Mouse (Mus musculus) olfactory bulb, adult 2 months (tissue): ENCODE data around the gene Gmfg. TPM values are rescaled to one million over a fixed set of nuclear protein-coding genes. Genes with fewer than 3 reads are reported as not detected.

ENCODE experiments used
- H3K27ac ChIP-seq: fragments of 200-500 bp; 2 replicates; pipeline ENCODE4 v1.5.1; 2012; ENCODE audit warnings: low read depth, low read length; ENCODE audit not compliant: insufficient read depth
- H3K4me1 ChIP-seq: fragments of 200-500 bp; 2 replicates; pipeline ENCODE4 v1.6.1; 2012; ENCODE audit warnings: low read length; ENCODE audit not compliant: control insufficient read depth, insufficient read depth
- H3K4me3 ChIP-seq: fragments of 200-500 bp; 2 replicates; pipeline ENCODE4 v1.5.1; 2012; ENCODE audit warnings: mild to moderate bottlenecking, low read depth, low read length, moderate library complexity; ENCODE audit not compliant: insufficient read depth
- CTCF ChIP-seq: fragments of 200-500 bp; IDR thresholded peaks from 2 replicates; pipeline ENCODE4 v1.5.1; 2012; ENCODE audit warnings: low read depth, mild to moderate bottlenecking, low read length, moderate library complexity; ENCODE audit not compliant: insufficient read depth
- POLR2A ChIP-seq: fragments of 200-500 bp; IDR thresholded peaks from 2 replicates; pipeline ENCODE4 v1.6.1; 2012; ENCODE audit warnings: mild to moderate bottlenecking, low read depth, low read length, moderate library complexity; ENCODE audit not compliant: insufficient read depth
- WGBS: fragments of 180-500 bp; shearing (Covaris S2); methylation state at CpG from one replicate; pipeline ENCODE4 v1.1.7; 2018; 5-methylcytosine and 5-hydroxymethylcytosine counted together
- polyA plus RNA-seq: library from polyadenylated mRNA; stranded (reverse); fragments of >200 nt; gene quantifications from 2 replicates; pipeline ENCODE4 v1.2.4, GENCODE M21; 2012; ENCODE audit warnings: low replicate concordance; ENCODE audit not compliant: missing spikeins, insufficient read depth, insufficient read length

Gmfg gene
- polyA plus RNA-seq, 1 experiment = not detected

- 67% methylated on average over 3 of the region's 3 CpGs for WGBS
- Histone ChIP-seq H3K4me3 (no peak overlapping the region), H3K4me1 (0 out of 2 replicates have a peak, but pooled peaks cover 2% of the 10 kb centered on the region), H3K27ac (no peak overlapping the region)
- TF ChIP-seq POLR2A (no peak), CTCF (no peak)
Observed at GRCm38 (mm10) chr7:28410841-28411475, 26.3 kb upstream of the Gmfg start.

- no peak overlapping the region for H3K27ac ChIP-seq
- 86% methylated on average over 4 of the region's 4 CpGs for WGBS
- TF ChIP-seq CTCF (no peak), POLR2A (no peak)
- no peak overlapping the region for H3K4me3 ChIP-seq
- H3K4me1 ChIP-seq = 0 out of 2 replicates have a peak, but pooled peaks cover 2% of the 10 kb centered on the region
Observed at GRCm38 (mm10) chr7:28412826-28413225, 24.4 kb upstream of the Gmfg start.

- H3K4me1 ChIP-seq = peaks cover 4% of the 10 kb centered on the region; the same call in 1 of the 2 replicates
- TF ChIP-seq CTCF (no peak), POLR2A (no peak)
- no peak overlapping the region for H3K27ac ChIP-seq
- no peak overlapping the region for H3K4me3 ChIP-seq
Observed at GRCm38 (mm10) chr7:28417368-28417767, 19.9 kb upstream of the Gmfg start.

GRCm38 (mm10) chr7:28418096-28418670 is 19.1 kb upstream of the Gmfg start:
- 43% methylated on average over 8 of the region's 8 CpGs for WGBS
- no peak overlapping the region for H3K27ac ChIP-seq

GRCm38 (mm10) chr7:28419416-28419815 is 17.8 kb upstream of the Gmfg start:
- 83% methylated on average over 2 of the region's 2 CpGs for WGBS

More at GRCm38 (mm10) chr7:28418096-28418670, 19.1 kb upstream of the Gmfg start:
- no peak overlapping the region for H3K4me3 ChIP-seq
- no peak for TF ChIP-seq POLR2A
- no peak for TF ChIP-seq CTCF
- H3K4me1 ChIP-seq = peaks cover 4% of the 10 kb centered on the region; the same call in 1 of the 2 replicates

GRCm38 (mm10) chr7:28423018-28423417 is 14.2 kb upstream of the Gmfg start:
- Histone ChIP-seq H3K27ac (no peak overlapping the region), H3K4me3 (no peak overlapping the region), H3K4me1 (peaks cover 4% of the 10 kb centered on the region; the same call in 1 of the 2 replicates)
- WGBS = 90% methylated on average over 1 of the region's 1 CpGs
- no peak for TF ChIP-seq POLR2A
- no peak for TF ChIP-seq CTCF

More at GRCm38 (mm10) chr7:28419416-28419815, 17.8 kb upstream of the Gmfg start:
- H3K4me1 ChIP-seq = peaks cover 4% of the 10 kb centered on the region; the same call in 1 of the 2 replicates
- no peak overlapping the region for H3K4me3 ChIP-seq
- TF ChIP-seq POLR2A (no peak), CTCF (no peak)
- no peak overlapping the region for H3K27ac ChIP-seq

- H3K27ac ChIP-seq = no peak overlapping the region
- no peak for TF ChIP-seq CTCF
- TF ChIP-seq POLR2A = no peak
- H3K4me1 ChIP-seq = no peaks in the 10 kb centered on the region
- H3K4me3 ChIP-seq = no peak overlapping the region
Observed at GRCm38 (mm10) chr7:28427738-28428137, 9.5 kb upstream of the Gmfg start.

- WGBS = 74% methylated on average over 1 of the region's 1 CpGs
- H3K27ac ChIP-seq = no peak overlapping the region
Observed at GRCm38 (mm10) chr7:28430512-28430911, 6.7 kb upstream of the Gmfg start.

GRCm38 (mm10) chr7:28432252-28432651 is 5.0 kb upstream of the Gmfg start:
- TF ChIP-seq POLR2A (no peak), CTCF (no peak)
- Histone ChIP-seq H3K4me1 (peaks cover 5% of the 10 kb centered on the region), H3K27ac (no peak overlapping the region), H3K4me3 (no peak overlapping the region)
- 87% methylated on average over 2 of the region's 2 CpGs for WGBS

More at GRCm38 (mm10) chr7:28430512-28430911, 6.7 kb upstream of the Gmfg start:
- H3K4me1 ChIP-seq = no peaks in the 10 kb centered on the region
- TF ChIP-seq POLR2A = no peak
- no peak for TF ChIP-seq CTCF
- no peak overlapping the region for H3K4me3 ChIP-seq
